Mouse (Mus musculus) layer of hippocampus, adult 2 months (tissue): ENCODE data around the gene Tuba8. TPM values are rescaled to one million over a fixed set of nuclear protein-coding genes. Genes with fewer than 3 reads are reported as not detected.
A peak's percentile ranks its signal among the peaks of the same experiment; 100 is the strongest.

Source experiments
- DNase-seq, 2 experiments: peaks; one replicate each; pipeline ENCODE4 v3.0.0; 2022; ENCODE audit warnings: low spot score in 2 of 2
- H3K27ac ChIP-seq: fragments of 200-600 bp; 2 replicates; pipeline ENCODE4 v1.8.1; 2022
- H3K4me3 ChIP-seq: fragments of 200-600 bp; 2 replicates; pipeline ENCODE4 v1.8.1; 2022; ENCODE audit warnings: mild to moderate bottlenecking
- CTCF ChIP-seq: fragments of 200-600 bp; conservative IDR thresholded peaks from 2 replicates; pipeline ENCODE4 v1.8.1; 2022; ENCODE audit warnings: antibody characterized with exemption, mild to moderate bottlenecking, moderate library complexity
- total RNA-seq, 2 experiments: library from RNA; stranded (reverse); gene quantifications; 2 replicates each; pipeline ENCODE4 v1.2.3; 2021

The Tuba8 gene
- total RNA-seq, 2 experiments from 2014 or later: 5.0 to 6.1 TPM

DNA sequence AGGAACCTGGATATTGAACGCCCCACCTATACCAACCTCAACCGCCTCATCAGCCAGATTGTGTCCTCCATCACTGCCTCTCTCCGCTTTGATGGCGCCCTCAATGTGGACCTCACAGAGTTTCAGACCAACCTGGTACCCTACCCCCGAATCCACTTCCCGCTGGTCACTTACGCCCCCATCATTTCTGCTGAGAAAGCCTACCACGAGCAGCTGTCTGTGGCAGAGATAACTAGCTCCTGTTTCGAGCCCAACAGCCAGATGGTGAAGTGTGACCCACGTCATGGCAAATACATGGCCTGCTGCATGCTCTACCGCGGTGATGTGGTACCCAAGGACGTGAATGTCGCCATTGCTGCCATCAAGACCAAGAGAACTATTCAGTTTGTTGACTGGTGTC, 12.5 kb downstream of the Tuba8 start:
- Histone ChIP-seq H3K4me3 (no peak overlapping the region), H3K27ac (no peak overlapping the region)
- DNase-seq: no peak
- no peak for TF ChIP-seq CTCF

GRCm38 (mm10) chr6:121224067-121224466, 13.6 kb downstream of the Tuba8 start:
- DNase-seq: no peak
- Histone ChIP-seq H3K27ac (no peak overlapping the region), H3K4me3 (no peak overlapping the region)
- no peak for TF ChIP-seq CTCF

DNA sequence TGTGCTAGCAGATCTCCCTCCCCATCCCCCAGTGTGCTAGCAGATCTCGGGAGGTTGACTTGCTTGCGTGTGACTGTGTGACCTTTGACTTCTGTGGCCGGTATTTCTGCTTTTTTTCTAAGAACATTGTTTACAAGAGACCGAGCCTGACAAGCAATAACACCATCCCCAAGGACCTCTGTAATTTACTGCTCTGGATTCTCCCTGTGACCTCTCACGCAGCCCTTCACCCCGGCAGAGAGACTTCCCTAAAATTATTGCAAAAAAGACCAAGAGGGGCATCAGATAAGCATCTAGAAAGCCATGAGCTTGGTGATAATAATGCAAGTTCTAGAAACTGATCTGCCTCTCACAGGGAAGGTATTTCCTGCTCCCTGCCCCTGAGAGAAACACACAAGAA, 14.5 kb downstream of the Tuba8 start:
- TF ChIP-seq CTCF: no peak
- Histone ChIP-seq H3K4me3 (no peak overlapping the region), H3K27ac (no peak overlapping the region)
- no peak for DNase-seq

DNA sequence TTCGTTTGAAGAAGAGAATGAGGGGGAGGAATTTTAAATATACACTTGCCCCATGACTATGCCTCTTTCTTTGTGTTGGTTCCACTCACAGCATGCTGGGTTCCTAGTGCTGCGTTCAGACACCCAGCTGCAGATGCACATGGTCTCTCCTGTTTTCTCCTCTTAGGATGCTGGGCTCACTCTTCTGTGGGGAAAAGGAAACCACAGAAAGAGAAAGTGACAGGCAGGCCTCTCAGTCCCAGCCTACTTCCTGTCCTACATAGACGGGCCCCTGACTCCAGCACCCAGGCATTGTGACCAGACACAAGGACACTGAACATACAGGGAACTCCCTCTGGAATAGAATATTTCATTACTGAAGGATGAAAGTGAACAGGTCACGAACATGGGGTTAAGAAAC, 15.5 kb downstream of the Tuba8 start:
- Histone ChIP-seq H3K27ac (no peak overlapping the region), H3K4me3 (no peak overlapping the region)
- no peak for DNase-seq
- TF ChIP-seq CTCF: no peak

- no peak for TF ChIP-seq CTCF
- DNase-seq: no peak
- no peak overlapping the region for H3K27ac ChIP-seq
- H3K4me3 ChIP-seq: no peak overlapping the region
Observed at GRCm38 (mm10) chr6:121226744-121227143, 16.2 kb downstream of the Tuba8 start.

DNA sequence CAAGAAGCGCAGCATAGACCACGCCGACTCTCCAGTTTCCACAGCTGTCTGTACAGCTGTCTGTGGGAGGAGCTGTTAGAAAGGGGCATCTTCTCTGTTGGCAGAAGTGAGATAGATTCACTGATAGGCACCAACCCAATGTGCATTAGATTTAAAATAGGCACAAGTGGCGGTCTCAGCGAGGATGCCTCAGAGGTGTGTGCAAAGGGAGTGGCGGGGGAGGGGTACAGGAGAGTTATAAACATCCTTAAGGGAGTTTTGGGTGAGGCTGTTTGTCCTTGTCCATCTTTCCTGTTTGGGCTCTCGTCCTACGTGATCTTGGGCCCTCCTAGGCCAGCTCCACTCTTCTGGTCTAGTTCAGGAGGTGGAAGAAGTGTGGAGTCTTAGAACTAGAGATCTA, 17.9 kb downstream of the Tuba8 start:
- no peak overlapping the region for H3K4me3 ChIP-seq
- no peak overlapping the region for H3K27ac ChIP-seq
- DNase-seq: no peak
- no peak for TF ChIP-seq CTCF

- TF ChIP-seq CTCF: no peak
Observed at GRCm38 (mm10) chr6:121232652-121233051, 22.2 kb downstream of the Tuba8 start.

DNA sequence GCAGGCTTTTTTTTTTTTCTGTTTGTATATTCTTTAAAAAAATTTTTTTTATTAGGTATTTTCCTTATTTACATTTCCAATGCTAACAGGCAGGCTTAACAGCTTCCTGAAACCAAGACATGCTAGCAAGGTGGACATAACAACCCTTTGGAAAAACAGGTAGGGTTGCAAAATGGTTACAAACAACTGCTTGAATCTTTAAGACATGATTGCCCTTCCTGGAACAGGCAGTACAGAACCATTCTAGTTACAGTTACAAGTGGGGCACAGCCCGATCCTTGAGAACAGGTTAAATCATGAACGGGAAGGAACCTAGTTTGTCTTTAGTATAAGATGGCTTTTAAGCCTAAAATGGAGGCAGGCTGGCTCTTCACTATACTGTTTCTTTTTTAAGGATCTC, 25.9 kb downstream of the Tuba8 start:
- H3K4me3 ChIP-seq: no peak overlapping the region
- TF ChIP-seq CTCF: no peak
- DNase-seq: no peak
- no peak overlapping the region for H3K27ac ChIP-seq

More at GRCm38 (mm10) chr6:121232652-121233051, 22.2 kb downstream of the Tuba8 start:
- H3K4me3 ChIP-seq: no peak overlapping the region
- no peak for DNase-seq
- H3K27ac ChIP-seq: no peak overlapping the region

DNA sequence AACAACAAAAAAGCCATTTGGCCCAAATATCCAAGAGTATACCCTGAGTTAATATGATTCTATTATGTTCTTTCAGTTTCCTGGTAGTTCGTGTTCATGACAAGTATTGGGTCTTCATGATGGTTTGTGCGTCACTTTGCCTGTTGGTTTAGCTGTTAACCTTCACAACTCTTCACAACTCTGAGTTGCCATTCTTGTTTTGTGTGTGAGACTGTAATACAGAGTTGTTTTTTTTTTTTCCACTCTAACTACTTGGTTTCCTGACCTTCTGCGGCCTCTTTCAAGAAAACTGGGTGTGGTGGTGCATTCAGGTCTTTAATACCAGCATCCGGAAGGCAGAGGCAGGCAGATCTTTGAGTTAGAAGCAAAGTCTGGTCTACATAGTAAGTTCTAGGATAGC, 27.7 kb downstream of the Tuba8 start:
- no peak overlapping the region for H3K4me3 ChIP-seq
- no peak overlapping the region for H3K27ac ChIP-seq
- no peak for DNase-seq
- TF ChIP-seq CTCF: no peak

- no peak for TF ChIP-seq CTCF
- no peak for DNase-seq
- Histone ChIP-seq H3K27ac (no peak overlapping the region), H3K4me3 (no peak overlapping the region)
Observed at GRCm38 (mm10) chr6:121241780-121242179, 31.3 kb downstream of the Tuba8 start.

DNA sequence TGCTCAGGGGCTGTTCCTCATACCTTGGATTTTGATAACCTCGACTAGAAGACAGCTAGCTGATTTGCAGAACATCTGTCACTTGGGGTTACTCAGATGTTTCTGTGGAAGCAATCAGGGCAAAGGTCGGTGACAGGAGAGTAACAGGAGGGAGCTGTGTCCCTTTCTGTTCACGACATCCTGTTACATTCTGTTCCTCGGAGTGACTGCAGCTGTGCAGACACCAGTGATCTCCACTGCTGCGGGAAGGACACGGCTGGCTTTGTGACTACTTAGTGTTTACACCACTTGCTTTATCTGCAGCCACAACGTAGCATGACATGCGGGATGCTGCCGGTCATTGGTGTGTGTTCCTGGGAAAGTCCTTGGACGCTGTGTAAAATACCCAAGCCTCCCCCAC, 32.7 kb downstream of the Tuba8 start:
- no peak overlapping the region for H3K4me3 ChIP-seq
- DNase-seq: no peak
- no peak overlapping the region for H3K27ac ChIP-seq
- TF ChIP-seq CTCF: no peak

DNA sequence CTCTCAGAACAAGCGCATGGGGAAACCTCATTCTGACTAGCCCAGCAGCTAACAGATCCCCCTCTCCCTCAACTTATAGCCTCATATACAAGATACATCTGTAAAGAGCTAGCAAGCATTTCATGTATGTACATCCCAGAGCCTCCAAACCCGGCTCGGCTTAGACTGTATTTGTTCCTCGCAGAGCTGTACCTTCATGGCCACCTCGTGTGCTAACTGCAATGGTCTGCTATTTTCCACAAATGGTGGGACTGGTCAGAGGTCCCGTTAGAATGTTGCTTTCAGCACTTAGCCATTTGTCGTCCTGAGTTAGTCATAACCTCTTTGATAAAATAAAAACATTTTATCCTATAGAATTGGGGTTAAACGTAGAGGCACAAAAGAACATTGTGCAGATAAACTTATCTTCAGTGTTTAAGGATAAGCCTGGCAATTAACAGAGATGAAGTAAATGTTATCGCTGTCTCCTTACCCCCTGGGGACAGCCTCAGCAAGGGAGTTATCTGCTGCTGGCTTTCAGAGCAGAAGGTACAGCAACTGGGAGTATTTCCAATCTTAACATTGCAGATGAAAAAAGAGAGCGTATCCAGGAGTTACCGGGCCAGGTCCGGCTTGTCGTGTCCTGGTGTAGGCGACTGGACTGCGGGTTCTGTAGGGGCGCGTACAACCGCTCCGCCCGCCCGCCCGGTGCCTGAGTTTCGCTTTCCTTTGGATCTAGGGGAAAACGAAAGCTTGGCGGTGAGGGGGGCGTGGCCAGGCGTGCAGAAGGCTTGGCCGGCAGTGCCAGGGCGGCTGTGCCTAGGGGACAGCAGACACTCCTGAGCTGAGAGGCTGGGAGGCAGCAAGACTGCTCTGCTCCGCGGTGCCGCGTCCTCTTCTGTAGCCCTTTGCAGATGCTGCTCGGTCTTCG, 34.9 kb downstream of the Tuba8 start, which contains the start of gene Usp18:
Gene Usp18 (plus strand): TSS at position 780 of the 910 bp plus-strand sequence.
- peak; percentile 33 to 49 for DNase-seq
- H3K4me3 ChIP-seq: peak within 1 kb of the TSS; percentile 69
- no peak within 1 kb of the TSS for H3K27ac ChIP-seq
- no peak for TF ChIP-seq CTCF

DNA sequence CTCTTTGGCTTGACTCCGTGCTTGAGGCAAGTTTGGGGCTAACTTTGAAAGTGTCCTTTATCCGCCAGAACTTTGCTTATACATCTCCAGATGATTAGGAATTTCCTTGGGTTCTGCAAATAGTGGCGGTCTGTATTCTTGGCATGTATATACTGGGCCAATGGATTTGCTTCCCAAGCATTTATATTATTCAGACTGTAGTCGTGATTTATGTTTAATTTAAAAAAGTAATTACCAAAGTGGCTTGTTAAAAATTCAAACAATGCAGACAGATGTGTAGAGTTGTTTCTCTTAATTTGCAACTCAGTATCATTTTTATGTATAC, 35.5 kb downstream of the Tuba8 start:
- Histone ChIP-seq H3K4me3 (peak overlapping the region; percentile 69), H3K27ac (no peak overlapping the region)
- DNase-seq: no peak
- no peak for TF ChIP-seq CTCF

DNA sequence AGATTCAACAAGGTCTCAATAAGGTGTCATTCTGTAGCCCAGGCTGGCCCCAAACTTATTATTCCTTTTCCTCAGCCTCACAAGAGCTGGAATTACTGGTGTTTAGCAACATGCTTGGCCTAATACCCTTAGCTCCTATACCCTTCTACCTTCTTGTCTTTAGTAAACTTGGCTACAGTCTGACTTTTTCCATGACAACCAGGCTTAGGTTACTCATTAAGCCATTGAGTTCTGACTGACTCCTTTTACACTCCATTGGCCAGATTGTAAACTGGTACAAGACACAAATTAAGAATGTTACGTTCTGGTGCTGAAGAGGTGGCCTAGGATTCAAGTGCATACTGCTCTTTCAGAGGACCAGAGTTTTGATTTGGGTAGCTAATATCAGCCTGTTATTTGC, 39.9 kb downstream of the Tuba8 start:
- no peak overlapping the region for H3K4me3 ChIP-seq
- no peak overlapping the region for H3K27ac ChIP-seq
- no peak for DNase-seq
- TF ChIP-seq CTCF: no peak
